20 mouse cellular contexts compared by ENCODE assay signal in genomic region chr1:183102153-183102552, GRCm38 (mm10).
DNase-seq lines count a peak whose midpoint lies in the region; ATAC-seq and TF ChIP-seq lines count a peak whose summit lies in the region.
"Had no signal": no experiment of that assay in that cellular context is flagged by ENCODE, and none has a peak within 500 bp of the region (broad histone marks: within the 10 kb centered on the region; RNA-seq: fewer than 3 reads in every experiment).

No protein-coding gene starts in this region.

- WGBS in thymus, adult 2 months = 88% methylated on average over 8 of the region's 8 CpGs
- 25% methylated on average over 8 of the region's 8 CpGs for WGBS in embryonic facial prominence, embryonic 11.5 days
- WGBS in limb, embryonic 11.5 days = 12% methylated on average over 8 of the region's 8 CpGs
- WGBS in neural tube, embryonic 11.5 days = 58% methylated on average over 8 of the region's 8 CpGs

- H3K9ac ChIP-seq in embryonic facial prominence, embryonic 11.5 days (replicated peaks; ENCODE audit: low read length) = no peak overlapping the region
- no peak overlapping the region for H3K9ac ChIP-seq in limb, embryonic 11.5 days (ENCODE audit: low read length)
- no peak overlapping the region for H3K9ac ChIP-seq in neural tube, embryonic 11.5 days (ENCODE audit: low read length)
- H3K9ac ChIP-seq: embryonic facial prominence, embryonic 12.5 days; forebrain, embryonic 15.5 days; hindbrain, embryonic 13.5 days; lung, embryonic 14.5 days; midbrain, embryonic 15.5 days had no signal

- no peaks in the 10 kb centered on the region for H3K36me3 ChIP-seq in thymus, adult 2 months (ENCODE audit: control insufficient read depth, insufficient read depth, low read length)
- no peaks in the 10 kb centered on the region for H3K36me3 ChIP-seq in embryonic facial prominence, embryonic 11.5 days (replicated peaks; ENCODE audit: control insufficient read depth, insufficient read depth, low read depth, low read length)
- H3K36me3 ChIP-seq in limb, embryonic 11.5 days (ENCODE audit: control insufficient read depth, insufficient read depth, low read length) = no peaks in the 10 kb centered on the region; the same call in 1 of the 2 replicates
- no peaks in the 10 kb centered on the region for H3K36me3 ChIP-seq in neural tube, embryonic 11.5 days (ENCODE audit: control insufficient read depth, insufficient read depth, low read length)
- H3K36me3 ChIP-seq: forebrain, embryonic 15.5 days; hindbrain, embryonic 13.5 days; midbrain, embryonic 15.5 days had no signal

- peak; percentile 81 for ATAC-seq in embryonic facial prominence, embryonic 11.5 days (replicated peaks; ENCODE audit: insufficient number of reproducible peaks, low FRiP score, low TSS enrichment, low read depth)
- peak; percentile 88 for ATAC-seq in limb, embryonic 11.5 days (ENCODE audit: insufficient number of reproducible peaks, low FRiP score, low TSS enrichment, low read depth)
- ATAC-seq in neural tube, embryonic 11.5 days (ENCODE audit: insufficient read depth, low FRiP score, low TSS enrichment) = no peak
- ATAC-seq in megakaryocyte-erythroid progenitor cell, adult 5-6 weeks (replicated peaks; ENCODE audit: low FRiP score, low TSS enrichment, poor library complexity, severe bottlenecking) = no peak
- ATAC-seq: forebrain, embryonic 15.5 days; intestine, postnatal 0 days; midbrain, embryonic 15.5 days had no signal

- DNase-seq in thymus, adult 2 months = no peak
- DNase-seq in thymus, postnatal 10 days (ENCODE audit: low spot score in 2 of 2) = no peak
- peak; percentile 81 for DNase-seq in embryonic facial prominence, embryonic 11.5 days (ENCODE audit: low spot score)
- DNase-seq in limb, embryonic 11.5 days (ENCODE audit: low spot score) = peak; percentile 74
- peak; percentile 32 for DNase-seq in neural tube, embryonic 11.5 days (ENCODE audit: low spot score)
- no peak for DNase-seq in adrenal gland, postnatal 10 days
- DNase-seq: adrenal gland, adult 2 months; cerebellum, postnatal 10 days; gastrocnemius, postnatal 25 days; heart, adult 2 months; lung, embryonic 14.5 days; retina, postnatal 1 day; right cerebral cortex, postnatal 4 days had no signal

- no peak overlapping the region for H3K4me3 ChIP-seq in thymus, adult 2 months (ENCODE audit: control insufficient read depth, insufficient read depth, low read length)
- no peak overlapping the region for H3K4me3 ChIP-seq in embryonic facial prominence, embryonic 11.5 days (ENCODE audit: low read depth, low read length)
- H3K4me3 ChIP-seq in limb, embryonic 11.5 days (ENCODE audit: low read depth, low read length) = no peak overlapping the region
- no peak overlapping the region for H3K4me3 ChIP-seq in neural tube, embryonic 11.5 days (ENCODE audit: low read depth, low read length)
- H3K4me3 ChIP-seq: embryonic facial prominence, embryonic 12.5 days; forebrain, embryonic 15.5 days; heart, adult 2 months; hindbrain, embryonic 13.5 days; midbrain, embryonic 15.5 days had no signal

- no peaks in the 10 kb centered on the region for H3K27me3 ChIP-seq in thymus, adult 2 months (ENCODE audit: control insufficient read depth, insufficient read depth, low read length)
- H3K27me3 ChIP-seq in embryonic facial prominence, embryonic 11.5 days (ENCODE audit: control insufficient read depth, insufficient read depth, low read length) = no peaks in the 10 kb centered on the region
- no peaks in the 10 kb centered on the region for H3K27me3 ChIP-seq in limb, embryonic 11.5 days (ENCODE audit: control insufficient read depth, insufficient read depth, low read length)
- H3K27me3 ChIP-seq in neural tube, embryonic 11.5 days (ENCODE audit: control insufficient read depth, insufficient read depth, low read length) = no peaks in the 10 kb centered on the region
- H3K27me3 ChIP-seq: embryonic facial prominence, embryonic 12.5 days; forebrain, embryonic 15.5 days; hindbrain, embryonic 13.5 days; midbrain, embryonic 15.5 days had no signal

- no peaks in the 10 kb centered on the region for H3K9me3 ChIP-seq in embryonic facial prominence, embryonic 11.5 days (replicated peaks; ENCODE audit: control insufficient read depth, low read length)
- H3K9me3 ChIP-seq in limb, embryonic 11.5 days (ENCODE audit: control insufficient read depth, low read length) = no peaks in the 10 kb centered on the region
- H3K9me3 ChIP-seq in neural tube, embryonic 11.5 days (ENCODE audit: control insufficient read depth, low read length) = no peaks in the 10 kb centered on the region
- H3K9me3 ChIP-seq: embryonic facial prominence, embryonic 12.5 days; forebrain, embryonic 15.5 days; hindbrain, embryonic 13.5 days; midbrain, embryonic 15.5 days had no signal

- TF ChIP-seq CTCF in thymus, adult 2 months (IDR thresholded peaks at IDR 0.05; ENCODE audit: borderline replicate concordance, control insufficient read depth, extremely low read depth, insufficient read depth, low read length, poor library complexity) = no peak

- peaks cover 20% of the 10 kb centered on the region for H3K4me1 ChIP-seq in thymus, adult 2 months (replicated peaks; ENCODE audit: control insufficient read depth, insufficient read depth, low read length)
- peaks cover 3% of the 10 kb centered on the region; the same call in 1 of the 2 replicates for H3K4me1 ChIP-seq in embryonic facial prominence, embryonic 11.5 days (ENCODE audit: control insufficient read depth, insufficient read depth, low read length)
- H3K4me1 ChIP-seq in limb, embryonic 11.5 days (ENCODE audit: control insufficient read depth, insufficient read depth, low read length) = peaks cover 25% of the 10 kb centered on the region
- H3K4me1 ChIP-seq in neural tube, embryonic 11.5 days (ENCODE audit: control insufficient read depth, insufficient read depth, low read length) = no peaks in the 10 kb centered on the region
- H3K4me1 ChIP-seq: forebrain, embryonic 15.5 days; hindbrain, embryonic 13.5 days; midbrain, embryonic 15.5 days had no signal

- H3K4me2 ChIP-seq in embryonic facial prominence, embryonic 11.5 days (ENCODE audit: low read depth, low read length) = no peak overlapping the region
- no peak overlapping the region for H3K4me2 ChIP-seq in limb, embryonic 11.5 days (ENCODE audit: low read depth, severe bottlenecking)
- no peak overlapping the region for H3K4me2 ChIP-seq in neural tube, embryonic 11.5 days (ENCODE audit: low read depth)
- H3K4me2 ChIP-seq: embryonic facial prominence, embryonic 12.5 days; forebrain, embryonic 15.5 days; hindbrain, embryonic 13.5 days; liver, embryonic 11.5 days; lung, embryonic 14.5 days; midbrain, embryonic 15.5 days had no signal

- TF ChIP-seq POLR2A in thymus, adult 2 months (IDR thresholded peaks at IDR 0.05; ENCODE audit: control insufficient read depth, extremely low read depth, insufficient read depth, low read length, poor library complexity) = no peak

- peak overlapping the region; percentile 47; the same call in 1 of the 2 replicates for H3K27ac ChIP-seq in thymus, adult 2 months (ENCODE audit: control insufficient read depth, insufficient read depth, low read length)
- no peak overlapping the region for H3K27ac ChIP-seq in embryonic facial prominence, embryonic 11.5 days (replicated peaks; ENCODE audit: low read depth, low read length)
- peak overlapping the region; percentile 59 for H3K27ac ChIP-seq in limb, embryonic 11.5 days (replicated peaks; ENCODE audit: low read depth, low read length)
- H3K27ac ChIP-seq in neural tube, embryonic 11.5 days (ENCODE audit: low read depth, low read length) = no peak overlapping the region
- H3K27ac ChIP-seq: embryonic facial prominence, embryonic 12.5 days; forebrain, embryonic 15.5 days; heart, adult 2 months; hindbrain, embryonic 13.5 days; midbrain, embryonic 15.5 days had no signal

Comparison
In these comparisons a context has a peak if more than half of its experiments do, and no peak if none do; other contexts are left out.
1. DNase-seq: peak in embryonic facial prominence, embryonic 11.5 days (single experiment), limb, embryonic 11.5 days (single experiment) and neural tube, embryonic 11.5 days (single experiment); none in thymus, adult 2 months (single experiment), thymus, postnatal 10 days (0 of 2) and adrenal gland, postnatal 10 days (single experiment).
2. H3K27ac ChIP-seq: peak in thymus, adult 2 months (single experiment) and limb, embryonic 11.5 days (single experiment); none in embryonic facial prominence, embryonic 11.5 days (single experiment) and neural tube, embryonic 11.5 days (single experiment).
3. ATAC-seq: peak in embryonic facial prominence, embryonic 11.5 days (single experiment) and limb, embryonic 11.5 days (single experiment); none in neural tube, embryonic 11.5 days (single experiment) and megakaryocyte-erythroid progenitor cell, adult 5-6 weeks (single experiment).